Mouse (Mus musculus): Measurements from ENCODE around the gene Fau.

DNA sequence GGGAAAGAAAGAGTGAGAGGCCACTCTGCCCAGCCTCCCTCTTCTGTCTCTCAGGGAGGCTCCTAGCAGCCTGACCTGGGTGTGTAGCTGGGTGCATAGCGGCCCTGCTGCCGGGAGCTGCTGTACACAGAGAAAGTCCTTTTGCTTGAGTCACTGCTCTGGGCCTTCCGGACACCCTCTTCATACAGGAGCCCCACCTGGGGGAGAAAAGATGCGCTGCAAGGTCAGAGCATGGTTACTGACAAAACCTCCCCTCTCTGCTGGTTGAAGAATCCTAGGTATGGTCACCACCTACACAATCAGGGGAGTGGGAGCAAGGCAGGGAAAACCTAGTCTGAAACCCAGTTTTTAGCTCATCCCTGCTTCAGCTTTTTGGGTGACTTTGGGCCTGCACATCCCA lies 11.3 kb downstream of the Fau start:
- no peak for TF ChIP-seq CTCF (IDR thresholded peaks at IDR 0.05; ENCODE audit: low read depth, low read length)
- no peak for TF ChIP-seq EP300 (IDR thresholded peaks at IDR 0.05; ENCODE audit: insufficient read depth, low read depth, low read length)

Data from ES-Bruce4 (cell line).